Mouse (Mus musculus): ENCODE data around the gene Aen. TPM values are rescaled to one million over a fixed set of nuclear protein-coding genes. Genes with fewer than 3 reads are reported as not detected.

The Aen gene
- total RNA-seq, 2 experiments from 2014 or later, result 20.3 to 21.5 TPM

GRCm38 (mm10) chr7:78886496-78886895 lies 9.2 kb upstream of the Aen start:
- no peak for DNase-seq (ENCODE audit: low spot score in 2 of 2)
- intact Hi-C loops (cut with DNase I), result loop anchor here (10.0 kb wide), 1 partner anchor 302 kb away; no protein-coding TSS in a partner anchor

GRCm38 (mm10) chr7:78887431-78887842 lies 8.2 kb upstream of the Aen start:
- DNase-seq (ENCODE audit: low spot score in 2 of 2), result no peak
- intact Hi-C loops (cut with DNase I), result loop anchor here (10.0 kb wide), 1 partner anchor 303 kb away; no protein-coding TSS in a partner anchor

DNA sequence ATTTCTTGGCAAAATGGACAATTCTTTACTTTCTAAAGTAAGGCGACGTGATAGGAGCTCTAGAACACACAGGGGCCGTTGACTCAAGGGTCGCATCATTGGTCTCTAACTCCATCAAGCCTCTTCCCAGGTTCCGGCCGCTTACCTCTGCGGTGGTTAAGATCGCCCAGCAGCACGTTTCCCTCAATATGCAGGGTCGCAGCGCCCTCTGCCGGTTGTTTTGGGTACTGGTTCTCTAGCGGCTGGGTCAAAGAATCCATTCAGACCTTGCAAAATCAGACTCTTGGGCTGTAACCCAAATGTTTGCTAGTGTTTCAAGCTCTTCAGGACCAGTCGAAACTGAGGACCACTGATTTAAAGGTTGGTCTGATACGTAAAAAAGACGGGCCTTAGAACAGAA lies 5.0 kb upstream of the Aen start:
- intact Hi-C loops (cut with DNase I), result loop anchor here (1.0 to 10.0 kb wide), 2 partner anchors 99 to 464 kb away; no protein-coding TSS in a partner anchor
- peak; percentile 81 to 84 for DNase-seq (ENCODE audit: low spot score in 2 of 2)

DNA sequence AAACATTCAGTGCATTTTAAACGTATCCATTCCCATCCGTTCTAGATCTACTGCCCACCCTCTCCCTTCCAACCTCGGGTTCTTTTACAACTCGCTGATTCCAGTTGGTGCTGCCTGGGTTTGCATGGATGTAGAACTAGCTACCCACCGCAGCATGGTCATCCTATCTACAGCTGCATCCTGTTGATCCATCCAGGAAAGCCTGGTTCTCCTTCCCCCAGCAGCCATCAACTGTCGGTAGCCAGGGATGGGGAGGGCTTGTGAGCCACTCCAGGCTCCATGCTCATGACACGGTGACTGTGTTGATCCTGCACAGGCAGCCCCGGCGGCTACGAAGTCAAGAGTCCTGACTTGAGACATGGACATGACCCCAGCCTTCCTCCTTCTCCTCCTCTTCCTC lies 1.7 kb upstream of the Aen start:
- intact Hi-C loops (cut with DNase I), result loop anchor here (10.0 kb wide), 1 partner anchor 461 kb away; no protein-coding TSS in a partner anchor
- no peak for DNase-seq (ENCODE audit: low spot score in 2 of 2)

- intact Hi-C loops (cut with DNase I), result loop anchor here (10.0 kb wide), 1 partner anchor 460 kb away; no protein-coding TSS in a partner anchor
- no peak for DNase-seq (ENCODE audit: low spot score in 2 of 2)
Observed at GRCm38 (mm10) chr7:78895021-78895652, 517 bp upstream of the Aen start.

GRCm38 (mm10) chr7:78897567-78897966 lies 1.9 kb downstream of the Aen start:
- intact Hi-C loops (cut with DNase I), result loop anchor here (10.0 kb wide), 1 partner anchor 457 kb away; no protein-coding TSS in a partner anchor
- no peak for DNase-seq (ENCODE audit: low spot score in 2 of 2)

DNA sequence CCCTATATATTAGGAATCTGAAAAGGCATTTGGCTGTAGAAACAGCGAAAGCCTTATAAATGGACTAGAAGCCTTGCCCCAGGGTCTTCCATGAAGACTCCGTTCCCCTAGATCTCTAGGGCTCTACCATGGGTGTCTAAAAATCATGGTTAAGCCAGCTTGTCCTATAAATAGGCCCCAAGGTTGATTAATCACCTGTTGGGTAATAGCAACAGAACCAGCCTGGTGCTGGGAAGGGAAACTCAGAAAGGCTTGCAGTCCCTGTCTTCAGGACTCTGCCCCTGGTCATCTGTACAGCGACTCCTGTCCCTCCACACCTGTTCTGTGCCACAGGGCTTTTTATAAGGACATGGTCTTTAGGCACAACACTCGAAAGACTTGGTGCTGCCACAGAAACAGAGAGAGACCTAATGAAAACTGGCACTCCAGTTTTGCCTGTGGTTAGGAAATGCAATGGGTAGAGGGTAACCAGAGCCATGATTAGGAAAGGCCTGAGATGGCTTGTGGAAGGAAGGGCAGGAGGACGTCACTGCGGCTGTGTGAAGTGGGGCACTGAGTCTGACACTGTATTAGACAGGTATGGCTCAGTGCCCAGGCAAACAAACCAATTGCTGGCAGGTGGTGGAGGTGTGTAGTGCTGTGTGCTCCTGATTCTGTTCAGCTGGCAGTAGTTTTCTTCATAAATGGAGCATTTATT lies 7.7 kb downstream of the Aen start:
- intact Hi-C loops (cut with DNase I), result no loop called here
- DNase-seq (ENCODE audit: low spot score in 2 of 2), result no peak

DNA sequence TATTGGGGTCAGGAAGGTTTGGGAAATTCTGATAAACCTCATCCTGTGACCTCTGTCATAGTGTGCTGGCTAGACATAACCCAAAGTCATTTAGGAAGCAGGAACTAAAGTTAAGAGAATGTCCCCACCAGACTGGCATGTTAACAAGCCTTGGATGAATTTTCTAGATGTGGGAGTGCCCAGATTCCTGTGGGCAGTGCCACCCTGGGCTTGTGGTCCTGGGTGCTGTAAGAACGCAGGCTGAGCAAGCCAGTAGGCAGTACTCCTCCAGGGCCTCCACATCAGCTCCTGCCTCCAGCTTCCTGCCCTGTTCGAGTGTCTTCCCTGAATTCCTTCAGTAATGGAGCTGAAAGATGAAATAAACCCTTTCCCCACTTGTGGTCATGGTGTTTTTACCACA lies 8.5 kb downstream of the Aen start:
- intact Hi-C loops (cut with DNase I), result no loop called here

DNA sequence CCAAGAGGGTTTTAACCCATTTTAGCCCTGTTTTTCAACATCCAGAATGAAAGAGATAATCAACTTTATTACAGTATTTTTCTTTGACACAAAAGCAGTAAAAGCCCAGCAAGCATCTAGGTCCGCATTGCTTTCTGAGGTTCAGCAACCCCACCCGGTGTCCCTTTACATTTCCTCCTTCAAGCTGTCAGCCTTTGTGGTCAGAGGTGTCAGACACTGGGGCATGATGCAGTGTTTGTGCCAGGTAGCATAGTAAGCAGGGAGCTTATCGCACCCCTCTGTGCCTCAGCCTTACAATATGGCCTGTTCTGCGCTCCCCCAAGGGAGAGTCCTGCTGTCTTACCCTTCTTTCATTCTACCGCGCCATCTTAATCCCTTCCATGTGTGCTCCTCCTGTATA lies 13.4 kb downstream of the Aen start:
- intact Hi-C loops (cut with DNase I), result no loop called here
- DNase-seq (ENCODE audit: low spot score in 2 of 2), result no peak

More for the DNA sequence above, 8.5 kb downstream of the Aen start:
- DNase-seq (ENCODE audit: low spot score in 2 of 2), result no peak

DNA sequence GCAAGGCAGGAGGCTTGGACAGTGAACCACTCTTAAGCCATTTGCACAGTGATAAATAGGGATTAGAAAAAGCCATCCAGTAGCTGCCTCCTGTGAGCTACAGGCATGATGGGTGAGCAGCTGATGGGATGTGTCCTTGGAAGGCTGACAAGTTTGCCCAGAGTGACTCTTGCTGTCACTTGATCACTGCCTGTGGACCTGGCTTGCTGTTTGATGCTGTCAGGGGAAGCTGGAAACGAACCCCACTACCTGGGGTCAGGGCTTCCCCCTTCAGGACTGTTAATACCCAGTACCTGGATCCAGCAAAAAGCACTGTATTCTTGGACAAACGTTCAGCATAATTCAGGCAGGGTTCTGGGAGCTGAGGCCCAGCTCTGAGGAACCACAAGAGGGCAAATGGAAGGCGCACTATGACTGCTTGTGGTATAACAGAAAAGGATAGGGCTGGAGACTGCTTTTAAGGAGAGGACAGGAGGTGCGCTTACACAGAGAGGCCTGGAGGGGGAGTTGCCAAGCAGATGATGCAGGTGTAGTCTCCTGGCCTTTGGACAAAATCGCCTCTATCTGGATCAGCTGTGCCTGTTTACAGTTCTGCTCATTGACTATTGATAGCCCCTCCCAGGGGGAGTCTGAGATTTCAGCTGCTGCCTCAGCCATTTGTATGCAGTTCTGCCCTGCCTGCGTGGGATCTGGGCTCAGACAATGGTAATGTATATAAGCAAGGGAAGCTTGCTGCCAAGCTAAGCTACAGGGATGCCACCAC lies 14.9 kb downstream of the Aen start:
- intact Hi-C loops (cut with DNase I), result no loop called here
- DNase-seq (ENCODE audit: low spot score in 2 of 2), result no peak

- intact Hi-C loops (cut with DNase I), result no loop called here
Observed at GRCm38 (mm10) chr7:78911209-78911608, 15.6 kb downstream of the Aen start.

GRCm38 (mm10) chr7:78912253-78912973 lies 16.8 kb downstream of the Aen start:
- intact Hi-C loops (cut with DNase I), result no loop called here
- DNase-seq (ENCODE audit: low spot score in 2 of 2), result no peak

More at GRCm38 (mm10) chr7:78911209-78911608, 15.6 kb downstream of the Aen start:
- DNase-seq (ENCODE audit: low spot score in 2 of 2), result no peak

DNA sequence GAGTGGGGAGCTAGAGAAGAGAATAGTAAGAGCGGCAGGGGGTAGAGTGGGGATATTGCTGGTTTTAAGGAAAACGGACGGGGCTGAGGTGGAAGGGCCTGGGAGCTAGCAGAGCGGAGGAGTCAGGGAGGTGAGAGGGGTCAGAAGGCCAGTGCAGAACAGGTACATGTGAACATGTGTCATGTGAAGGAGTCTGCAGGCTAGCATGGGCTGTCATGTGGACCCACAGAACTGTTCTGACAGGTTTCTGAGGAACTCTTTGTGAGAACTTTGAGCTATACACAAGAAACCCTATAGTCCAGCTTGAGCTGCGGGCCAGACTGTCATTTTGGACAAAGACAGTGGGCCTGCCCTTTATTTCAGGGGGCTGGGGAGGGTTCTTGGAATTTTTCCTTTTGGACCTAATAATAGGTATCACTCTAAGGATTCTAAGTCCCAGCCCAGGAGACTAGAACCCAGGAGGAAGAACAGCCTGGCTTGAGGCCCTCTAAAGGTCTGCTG lies 17.4 kb downstream of the Aen start, which contains the start of gene Isg20:
Gene Isg20 (plus strand): TSS at position 451 of the 501 bp plus-strand sequence.
- no peak for DNase-seq (ENCODE audit: low spot score in 2 of 2)
- intact Hi-C loops (cut with DNase I), result no loop called here

DNA sequence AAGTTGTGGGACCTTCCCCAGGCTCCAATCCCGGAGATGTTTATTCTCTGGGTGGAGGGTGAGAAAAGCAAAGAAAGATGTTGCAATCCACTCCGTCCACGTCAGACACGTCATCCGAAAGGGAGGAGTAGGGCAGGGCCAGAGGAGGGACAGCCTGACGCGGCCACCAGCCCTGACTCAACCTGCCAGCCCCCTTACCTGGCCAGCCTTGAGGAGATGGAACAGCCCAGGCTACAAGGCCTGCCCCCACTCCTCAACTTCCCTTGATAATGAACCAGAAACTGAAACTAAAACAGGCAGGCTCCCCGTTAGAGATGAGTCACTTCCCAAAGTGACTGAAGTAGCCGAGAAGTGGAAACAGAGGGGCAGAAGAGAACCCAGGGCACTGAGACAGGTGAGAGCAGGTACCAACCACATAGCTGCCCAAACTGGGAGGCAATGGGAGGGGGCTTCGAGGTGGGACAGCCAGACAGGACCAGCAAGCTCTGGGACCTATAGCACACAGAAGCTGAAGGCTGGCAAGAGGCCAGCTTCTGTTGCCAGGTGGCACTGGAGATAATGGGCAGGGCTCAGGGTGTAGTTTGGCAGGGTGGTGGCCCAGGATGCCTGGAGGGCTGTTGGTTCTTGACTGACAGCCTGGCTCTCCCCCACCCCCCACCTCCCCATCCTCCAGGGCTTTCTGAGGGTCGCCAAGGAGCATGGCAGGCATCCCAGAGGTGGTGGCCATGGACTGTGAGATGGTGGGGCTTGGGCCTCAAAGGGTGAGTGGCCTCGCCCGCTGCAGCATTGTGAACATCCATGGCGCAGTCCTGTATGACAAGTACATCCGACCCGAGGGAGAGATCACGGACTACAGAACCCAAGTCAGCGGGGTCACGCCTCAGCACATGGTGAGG lies 18.2 kb downstream of the Aen start:
- peak in 1 of 2 experiments; percentile 37 for DNase-seq (ENCODE audit: low spot score in 2 of 2)
- intact Hi-C loops (cut with DNase I), result no loop called here

DNA sequence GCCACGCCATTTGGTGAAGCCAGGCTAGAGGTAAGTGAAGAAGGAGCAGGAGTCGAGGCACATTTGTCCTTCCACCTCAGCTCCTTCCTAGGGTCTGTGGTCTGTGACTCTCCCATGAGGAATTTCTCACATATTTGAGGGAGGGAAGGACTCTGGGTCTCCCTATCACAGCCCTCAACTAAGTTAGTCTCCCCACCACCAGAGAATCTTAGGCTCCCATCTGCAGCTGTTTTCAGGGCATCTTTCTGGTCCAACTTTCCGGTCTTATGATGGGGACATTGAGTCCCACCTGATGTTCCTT lies 18.8 kb downstream of the Aen start:
- intact Hi-C loops (cut with DNase I), result no loop called here
- no peak for DNase-seq (ENCODE audit: low spot score in 2 of 2)

DNA sequence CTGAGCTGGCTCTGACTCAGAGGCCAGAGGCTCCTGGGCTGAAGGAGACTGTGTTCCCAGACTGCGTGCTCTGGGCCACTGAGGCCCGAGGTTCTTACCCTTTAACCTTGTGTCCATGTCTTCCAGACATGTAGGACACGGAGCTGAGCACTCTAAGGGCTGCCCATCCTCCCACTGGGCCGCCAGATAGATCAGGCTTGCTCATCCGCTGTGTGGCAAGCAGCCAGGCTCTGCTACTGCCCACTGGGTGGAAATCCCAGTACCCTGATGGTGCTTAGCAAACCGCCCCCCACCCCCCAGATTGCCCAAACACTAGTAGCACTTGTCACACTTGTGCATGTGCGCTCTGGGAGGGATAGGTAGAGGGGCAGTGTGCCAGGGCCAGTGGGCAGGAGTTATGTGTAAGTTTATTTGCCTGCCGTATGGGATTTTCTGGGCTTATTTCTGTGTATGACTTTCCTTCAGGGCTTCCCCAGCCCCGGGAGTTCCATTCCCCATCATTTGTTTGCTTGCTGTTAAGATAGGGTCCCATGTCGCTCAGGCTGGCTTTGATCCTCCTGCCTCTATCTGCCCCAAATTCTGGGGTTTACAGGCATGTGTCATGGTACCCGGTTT lies 19.3 kb downstream of the Aen start:
- no peak for DNase-seq (ENCODE audit: low spot score in 2 of 2)
- intact Hi-C loops (cut with DNase I), result no loop called here

DNA sequence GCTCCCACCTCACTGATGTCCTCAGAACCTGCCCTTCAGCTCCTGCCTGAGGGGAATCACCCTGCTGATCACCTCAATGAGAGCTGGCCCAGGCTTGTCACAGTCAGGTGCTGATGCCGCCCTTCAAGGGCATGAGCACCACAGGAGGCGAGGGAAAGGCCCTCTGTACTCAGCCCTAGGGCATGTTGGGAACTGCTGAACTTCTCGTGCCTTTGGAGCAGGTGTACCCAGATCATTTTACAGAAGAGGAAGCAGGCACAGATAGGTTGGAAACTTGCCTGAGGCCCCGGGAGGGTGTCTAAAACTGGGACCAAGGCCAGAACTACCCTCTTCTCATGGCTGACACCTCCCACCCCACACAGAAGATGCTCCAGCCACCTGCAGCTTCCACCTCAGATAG lies 23.0 kb downstream of the Aen start:
- DNase-seq (ENCODE audit: low spot score in 2 of 2), result no peak
- intact Hi-C loops (cut with DNase I), result no loop called here

GRCm38 (mm10) chr7:78922506-78922905 lies 26.9 kb downstream of the Aen start:
- intact Hi-C loops (cut with DNase I), result loop anchor here (5.0 to 10.0 kb wide), 2 partner anchors 305 to 432 kb away; no protein-coding TSS in a partner anchor

More at GRCm38 (mm10) chr7:78922506-78922905, 26.9 kb downstream of the Aen start:
- no peak for DNase-seq (ENCODE audit: low spot score in 2 of 2)

All from left cerebral cortex, postnatal 25 days (tissue).